Mouse (Mus musculus): ENCODE results near the gene Lmbr1l. TPM values are rescaled to one million over a fixed set of nuclear protein-coding genes. Genes with fewer than 3 reads are reported as not detected.

Lmbr1l gene
- 0.37 and 0.59 TPM in 2 replicates for polyA plus RNA-seq (2012)

DNA sequence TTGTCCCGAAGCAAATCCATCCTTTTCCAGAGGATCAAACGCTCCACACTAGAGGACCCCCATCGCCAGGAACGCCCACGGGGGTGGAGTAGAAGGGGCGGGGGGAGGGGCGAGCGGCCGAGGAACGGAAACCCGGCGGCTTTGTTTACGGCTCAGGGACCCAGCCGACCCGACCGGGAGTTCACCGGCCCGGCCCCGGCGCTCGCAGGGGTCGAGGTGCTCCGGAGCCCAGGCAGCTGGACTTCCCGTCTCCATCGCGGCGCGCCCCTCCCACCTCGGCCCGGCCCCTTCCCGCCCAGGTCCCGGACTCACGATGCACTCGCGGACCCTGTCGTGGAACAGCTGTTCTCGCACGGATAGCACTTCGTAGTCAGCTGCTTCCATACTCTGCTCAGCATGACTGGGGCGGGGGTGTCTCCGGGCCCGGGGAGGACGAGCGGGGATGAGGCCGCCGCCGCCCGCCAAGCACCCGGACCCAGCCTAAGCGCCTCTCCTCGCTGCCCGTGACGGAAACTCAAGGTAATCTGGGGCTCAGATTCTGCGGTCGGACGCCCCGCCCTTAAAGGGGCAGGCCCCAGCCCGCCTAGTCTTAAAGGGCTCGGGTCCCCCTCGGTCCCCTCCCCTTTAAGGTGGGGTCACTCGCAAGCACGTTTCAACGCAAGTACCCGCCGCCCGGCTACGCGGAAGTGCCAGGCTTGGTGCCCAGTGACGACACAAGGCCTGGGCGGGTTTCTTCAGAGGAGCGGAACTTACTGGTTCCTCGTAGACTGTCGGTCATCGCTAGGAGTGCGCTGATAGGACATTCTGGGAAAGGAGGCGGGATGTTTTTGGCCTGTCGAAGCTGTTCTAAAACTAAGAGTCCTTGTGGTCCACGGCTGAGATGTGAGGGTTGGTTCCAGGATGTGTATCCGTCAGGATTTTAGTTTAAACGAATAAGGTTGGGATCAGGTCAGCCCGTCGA lies at the start of gene Lmbr1l:
TSS of gene Lmbr1l (minus strand) at position 694 of the 961 bp plus-strand sequence.
- Histone ChIP-seq H3K4me3 (replicated peaks) (peak within 1 kb of the TSS; percentile 97), H3K9me3 (ENCODE audit: control insufficient read depth, low read length) (no peaks in the 10 kb centered on the region), H3K36me3 (ENCODE audit: control insufficient read depth) (peaks cover under 1% of the 10 kb centered on the region), H3K27me3 (ENCODE audit: control insufficient read depth) (peaks cover 6% of the 10 kb centered on the region), H3K4me1 (ENCODE audit: control insufficient read depth) (peaks cover 30% of the 10 kb centered on the region)
- TF ChIP-seq GATA1 (IDR thresholded peaks at IDR 0.05; ENCODE audit: low read length) (no peak), TAL1 (IDR thresholded peaks at IDR 0.05; ENCODE audit: low read length) (no peak)

DNA sequence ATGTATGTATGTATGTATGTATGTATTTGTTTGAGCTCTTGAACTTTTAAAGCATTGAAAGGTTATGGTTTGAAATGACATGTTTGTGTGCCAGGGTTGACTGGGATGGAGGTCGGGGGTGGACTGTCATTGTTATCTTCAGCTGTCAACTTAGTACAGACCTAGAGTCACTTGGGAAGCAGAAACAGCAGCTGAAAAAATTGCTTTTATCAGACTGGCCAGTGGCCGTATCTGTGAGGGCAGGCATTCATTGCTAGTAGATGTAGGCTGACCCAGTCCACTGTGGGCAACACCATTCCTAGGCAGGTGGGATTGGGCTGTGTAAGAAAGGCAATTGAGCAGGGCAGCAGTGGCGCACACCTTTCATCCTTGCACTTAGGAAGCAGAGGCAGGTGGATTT lies 41.5 kb upstream of the Lmbr1l start:
- TF ChIP-seq TAL1 (IDR thresholded peaks at IDR 0.05; ENCODE audit: low read length) (no peak), GATA1 (IDR thresholded peaks at IDR 0.05; ENCODE audit: low read length) (no peak)

DNA sequence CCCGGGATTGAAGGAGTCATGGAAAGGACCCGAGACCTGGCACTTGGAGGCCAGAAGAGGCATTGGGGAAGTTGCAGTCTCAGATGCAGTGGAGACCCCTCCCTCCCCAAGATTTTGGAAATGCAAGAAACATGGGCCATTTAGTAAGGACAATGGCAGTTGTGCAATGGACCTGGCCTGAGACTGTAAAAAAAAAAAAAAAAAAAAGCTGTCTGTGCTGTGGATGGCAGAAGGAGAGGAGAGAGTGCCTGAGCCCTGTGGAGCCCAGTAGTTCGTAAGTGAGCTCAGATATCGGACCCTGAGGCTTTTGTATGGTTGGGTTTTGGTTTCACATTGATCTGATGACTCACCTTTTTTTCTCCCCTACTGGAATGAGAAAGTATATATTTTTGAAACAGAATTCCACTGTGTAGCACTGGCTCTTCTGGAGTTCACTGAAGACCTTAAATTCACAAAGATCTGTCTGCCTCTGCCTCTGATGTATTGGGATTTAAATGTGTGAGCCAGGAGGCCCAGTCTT lies 40.9 kb upstream of the Lmbr1l start:
- Histone ChIP-seq H3K36me3 (ENCODE audit: control insufficient read depth) (no peaks in the 10 kb centered on the region), H3K27me3 (ENCODE audit: control insufficient read depth) (peaks cover 22% of the 10 kb centered on the region), H3K4me1 (ENCODE audit: control insufficient read depth) (peaks cover 9% of the 10 kb centered on the region), H3K4me3 (replicated peaks) (no peak overlapping the region), H3K9me3 (ENCODE audit: control insufficient read depth, low read length) (no peaks in the 10 kb centered on the region)
- TF ChIP-seq GATA1 (IDR thresholded peaks at IDR 0.05; ENCODE audit: low read length): no peak
- TF ChIP-seq TAL1 (IDR thresholded peaks at IDR 0.05; ENCODE audit: low read length): no peak

More for the DNA sequence above, 41.5 kb upstream of the Lmbr1l start:
- Histone ChIP-seq H3K9me3 (ENCODE audit: control insufficient read depth, low read length) (no peaks in the 10 kb centered on the region), H3K36me3 (ENCODE audit: control insufficient read depth) (no peaks in the 10 kb centered on the region), H3K27me3 (ENCODE audit: control insufficient read depth) (peaks cover 16% of the 10 kb centered on the region), H3K4me1 (ENCODE audit: control insufficient read depth) (peaks cover 9% of the 10 kb centered on the region), H3K4me3 (replicated peaks) (no peak overlapping the region)

DNA sequence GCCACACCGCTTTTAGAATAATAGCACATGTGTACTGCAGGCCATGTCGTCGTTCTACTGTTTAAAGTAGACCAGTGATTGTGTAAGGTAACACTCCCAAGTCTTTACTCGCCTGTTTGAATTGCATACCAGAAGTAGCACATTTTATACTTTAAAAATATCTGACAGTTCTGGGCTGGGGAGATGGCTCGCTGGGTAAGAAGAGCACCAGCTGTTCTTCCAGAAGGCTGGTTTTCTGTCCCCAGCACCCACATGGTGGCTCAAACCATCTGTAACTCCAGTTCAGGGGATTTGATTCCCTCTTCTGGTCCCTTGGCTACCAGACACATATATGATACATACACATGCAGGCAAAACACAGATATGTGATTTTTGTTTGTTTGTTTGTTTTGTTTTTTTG lies 39.4 kb upstream of the Lmbr1l start:
- Histone ChIP-seq H3K4me1 (ENCODE audit: control insufficient read depth) (peaks cover 21% of the 10 kb centered on the region), H3K9me3 (ENCODE audit: control insufficient read depth, low read length) (no peaks in the 10 kb centered on the region), H3K36me3 (ENCODE audit: control insufficient read depth) (no peaks in the 10 kb centered on the region), H3K4me3 (replicated peaks) (no peak overlapping the region), H3K27me3 (ENCODE audit: control insufficient read depth) (peaks cover 37% of the 10 kb centered on the region)
- TF ChIP-seq TAL1 (IDR thresholded peaks at IDR 0.05; ENCODE audit: low read length) (no peak), GATA1 (IDR thresholded peaks at IDR 0.05; ENCODE audit: low read length) (no peak)

DNA sequence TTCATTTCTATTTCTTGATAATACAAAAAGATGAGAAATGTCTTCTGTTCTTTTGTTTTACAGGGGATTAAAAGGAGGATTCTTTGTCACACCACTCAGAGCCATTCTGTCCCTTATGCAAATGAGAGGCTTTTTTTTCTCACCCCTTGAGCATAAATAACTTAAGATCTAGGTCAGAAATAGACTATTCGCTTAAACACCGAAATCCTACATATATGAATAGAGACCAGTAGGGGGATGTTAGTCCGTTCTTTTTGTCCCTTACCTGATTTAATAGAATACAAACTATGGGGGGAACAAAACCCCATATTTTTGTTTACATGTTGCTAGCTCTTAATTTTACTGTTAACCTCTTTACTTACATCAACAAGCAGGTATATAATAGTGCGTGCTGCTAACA lies 38.0 kb upstream of the Lmbr1l start:
- no peaks in the 10 kb centered on the region for H3K9me3 ChIP-seq (ENCODE audit: control insufficient read depth, low read length)
- no peak overlapping the region for H3K4me3 ChIP-seq (replicated peaks)
- peaks cover 41% of the 10 kb centered on the region for H3K27me3 ChIP-seq (ENCODE audit: control insufficient read depth)
- TF ChIP-seq GATA1 (IDR thresholded peaks at IDR 0.05; ENCODE audit: low read length): no peak
- peaks cover 25% of the 10 kb centered on the region for H3K4me1 ChIP-seq (ENCODE audit: control insufficient read depth)
- peaks cover 2% of the 10 kb centered on the region; the same call in 1 of the 2 replicates for H3K36me3 ChIP-seq (ENCODE audit: control insufficient read depth)

DNA sequence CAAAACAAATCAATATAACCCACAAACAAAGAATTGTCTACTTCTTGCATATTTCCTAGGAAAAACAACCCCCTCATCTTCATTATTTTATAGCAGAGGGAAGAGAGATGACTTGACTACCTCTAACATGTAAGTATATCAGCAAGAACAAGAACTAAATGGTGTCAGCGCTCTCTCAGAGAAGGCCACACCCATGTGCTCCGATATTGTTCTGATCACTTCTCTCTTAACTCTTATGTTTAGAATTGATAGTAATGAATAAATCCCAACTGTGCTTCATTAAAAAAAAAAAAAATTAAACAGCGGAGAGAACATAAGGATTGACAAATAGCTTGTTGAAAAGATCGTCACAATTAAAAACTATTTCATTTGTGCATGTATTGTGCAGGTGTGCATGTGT lies 37.3 kb upstream of the Lmbr1l start:
- Histone ChIP-seq H3K4me3 (replicated peaks) (no peak overlapping the region), H3K4me1 (ENCODE audit: control insufficient read depth) (peaks cover 25% of the 10 kb centered on the region), H3K27me3 (ENCODE audit: control insufficient read depth) (peaks cover 41% of the 10 kb centered on the region), H3K36me3 (ENCODE audit: control insufficient read depth) (peaks cover 2% of the 10 kb centered on the region; the same call in 1 of the 2 replicates), H3K9me3 (ENCODE audit: control insufficient read depth, low read length) (no peaks in the 10 kb centered on the region)
- TF ChIP-seq GATA1 (IDR thresholded peaks at IDR 0.05; ENCODE audit: low read length) (no peak), TAL1 (IDR thresholded peaks at IDR 0.05; ENCODE audit: low read length) (no peak)

DNA sequence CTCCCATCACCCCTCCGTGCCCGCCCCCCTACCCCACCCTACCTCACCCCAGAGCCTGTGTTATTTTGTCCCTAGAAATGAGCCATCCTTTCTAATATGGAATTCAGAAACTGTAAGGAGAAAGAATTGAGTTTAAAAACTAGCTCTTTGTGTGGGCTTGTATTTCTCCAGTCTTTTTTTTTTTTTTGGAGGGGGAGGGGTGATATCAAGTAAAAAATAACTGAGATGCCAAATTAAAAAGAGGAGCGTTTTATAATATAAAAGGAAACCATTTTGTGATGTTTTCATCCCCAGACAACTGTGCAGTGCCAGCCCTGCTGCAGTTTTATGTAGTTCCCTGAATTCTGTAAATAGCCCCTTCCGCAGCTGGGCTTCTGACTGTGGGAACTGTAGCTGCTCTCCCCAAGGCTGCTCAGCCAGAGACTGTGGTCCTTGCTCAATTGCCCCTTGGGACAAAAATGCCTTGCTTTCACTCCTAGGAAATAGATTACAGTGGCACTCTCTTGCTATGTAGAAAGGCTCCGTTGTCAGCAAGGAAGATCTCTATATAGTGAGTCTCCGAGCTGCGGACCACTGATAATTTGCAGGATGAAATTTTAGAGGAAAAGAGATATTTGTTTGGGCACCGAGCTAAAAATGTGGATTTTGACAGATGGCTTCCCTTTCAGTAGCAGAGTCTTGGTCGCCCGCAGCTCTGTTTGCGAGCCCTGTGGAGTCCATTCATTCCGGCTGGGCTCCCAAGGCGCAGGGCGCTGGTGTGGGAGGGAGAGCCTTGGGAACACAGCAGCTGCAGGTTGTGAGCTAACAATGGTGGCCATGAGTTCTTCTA lies 36.6 kb upstream of the Lmbr1l start:
- Histone ChIP-seq H3K9me3 (ENCODE audit: control insufficient read depth, low read length) (no peaks in the 10 kb centered on the region), H3K4me3 (replicated peaks) (no peak overlapping the region), H3K36me3 (ENCODE audit: control insufficient read depth) (peaks cover 2% of the 10 kb centered on the region; the same call in 1 of the 2 replicates), H3K27me3 (ENCODE audit: control insufficient read depth) (peaks cover 41% of the 10 kb centered on the region), H3K4me1 (ENCODE audit: control insufficient read depth) (peaks cover 22% of the 10 kb centered on the region)
- no peak for TF ChIP-seq TAL1 (IDR thresholded peaks at IDR 0.05; ENCODE audit: low read length)

DNA sequence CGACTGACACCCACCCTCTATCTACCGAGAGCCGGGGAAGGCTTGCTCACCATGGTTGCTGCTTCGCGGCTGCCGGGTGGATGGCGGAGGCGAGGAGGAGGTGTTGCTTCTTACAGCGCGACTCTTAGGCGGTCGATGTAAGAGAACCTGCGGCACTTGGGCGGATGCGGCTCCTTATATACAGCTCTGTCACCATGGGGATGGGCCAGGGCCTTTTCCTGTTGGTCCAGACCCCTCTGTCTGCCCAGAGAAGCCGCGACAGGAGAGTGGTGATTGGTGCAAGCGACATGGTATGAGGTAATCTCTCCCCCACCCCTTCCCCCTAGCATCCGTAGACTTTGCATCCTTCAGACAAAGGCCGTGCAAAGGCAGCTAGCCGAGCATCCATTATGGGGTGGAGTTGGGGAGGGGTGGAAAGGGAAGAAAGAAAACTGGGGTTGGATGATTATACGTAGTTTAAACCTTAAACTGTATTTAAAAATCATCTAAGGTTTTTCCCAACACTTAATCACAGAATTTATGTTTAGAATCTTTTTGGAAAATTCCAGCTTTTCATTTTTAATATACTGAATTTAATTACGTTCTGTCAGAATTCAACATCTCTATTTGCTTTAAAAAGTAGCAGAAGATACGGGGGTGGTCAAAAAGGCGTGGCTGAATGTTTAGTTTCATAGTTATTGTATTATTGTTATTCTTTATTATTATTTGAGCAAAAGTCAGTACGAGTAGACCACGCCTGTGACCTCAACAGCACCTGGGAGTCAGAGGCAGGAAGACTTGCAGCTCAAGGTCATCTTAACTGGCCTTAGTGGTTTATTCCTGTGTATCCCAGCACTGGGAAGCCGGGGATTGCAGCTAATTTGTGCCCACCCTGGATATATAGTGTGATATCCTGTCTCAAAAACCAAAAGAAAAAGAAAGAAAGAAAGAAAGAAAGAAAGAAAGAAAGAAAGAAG lies 35.6 kb upstream of the Lmbr1l start, which contains the start of the genes Gm49450 and Tuba1a:
TSS of gene Gm49450 (minus strand) at position 151 of the 956 bp plus-strand sequence.
TSS of gene Tuba1a (minus strand) at position 303 of the 956 bp plus-strand sequence.
- TF ChIP-seq GATA1 (IDR thresholded peaks at IDR 0.05; ENCODE audit: low read length) (no peak), TAL1 (IDR thresholded peaks at IDR 0.05; ENCODE audit: low read length) (no peak)
- no peaks in the 10 kb centered on the region for H3K9me3 ChIP-seq (ENCODE audit: control insufficient read depth, low read length)
- peaks cover 2% of the 10 kb centered on the region; the same call in 1 of the 2 replicates for H3K36me3 ChIP-seq (ENCODE audit: control insufficient read depth)
- H3K27me3 ChIP-seq (ENCODE audit: control insufficient read depth): peaks cover 41% of the 10 kb centered on the region
- peaks cover 19% of the 10 kb centered on the region for H3K4me1 ChIP-seq (ENCODE audit: control insufficient read depth)
- H3K4me3 ChIP-seq (replicated peaks): peak within 1 kb of the TSS; percentile 71
